Mouse (Mus musculus) hindbrain, embryonic 16.5 days (tissue): Measurements from ENCODE around the gene Olfr613. TPM values are rescaled to one million over a fixed set of nuclear protein-coding genes. Genes with fewer than 3 reads are reported as not detected.

Experiments used
- microRNA-seq: library from miRNA; unstranded; fragments of <30 nt; microRNA quantifications from one replicate; pipeline ENCODE4, GENCODE M21; 2017
- polyA plus RNA-seq: library from polyadenylated mRNA; unstranded; fragments of >200 nt; fragmentation: Nextera tagmentation; extraction: Ambion mirVana; gene quantifications from 2 replicates; pipeline ENCODE4 v1.2.1, GENCODE M21; 2015

The Olfr613 gene
- polyA plus RNA-seq, 1 experiment from 2014 or later: not detected

Small RNA genes lying within 50 kb of the gene (microRNA-seq; reads per million reads assigned to microRNA genes)
- gene Gm26506: not detected

Other genes with a start within 250 kb of the Olfr613 start
- gene Olfr596, start 242.4 kb upstream of the Olfr613 start, polyA plus RNA-seq: not detected in 2 replicates
- gene Olfr597, start 231.8 kb upstream of the Olfr613 start, polyA plus RNA-seq: not detected in 2 replicates
- gene Olfr598, start 224.5 kb upstream of the Olfr613 start, polyA plus RNA-seq: not detected in 2 replicates
- not detected in 2 replicates for gene Olfr599, start 212.2 kb upstream of the Olfr613 start, polyA plus RNA-seq
- not detected in 2 replicates for gene Olfr600, start 198.4 kb upstream of the Olfr613 start, polyA plus RNA-seq
- gene Olfr601, start 185.4 kb upstream of the Olfr613 start, polyA plus RNA-seq: not detected in 2 replicates
- gene Olfr603, start 161.9 kb upstream of the Olfr613 start, polyA plus RNA-seq: not detected in 2 replicates
- gene Usp17lc, start 133.0 kb upstream of the Olfr613 start, polyA plus RNA-seq: not detected in 2 replicates
- gene Olfr605, start 102.6 kb upstream of the Olfr613 start, polyA plus RNA-seq: not detected in 2 replicates
- not detected in 2 replicates for gene Olfr606, start 99.0 kb upstream of the Olfr613 start, polyA plus RNA-seq
- gene Olfr607, start 83.9 kb upstream of the Olfr613 start, polyA plus RNA-seq: not detected in 2 replicates
- gene Olfr608, start 78.2 kb upstream of the Olfr613 start, polyA plus RNA-seq: not detected in 2 replicates
- gene Olfr609, start 50.0 kb upstream of the Olfr613 start, polyA plus RNA-seq: not detected in 2 replicates
- not detected in 2 replicates for gene Olfr610, start 36.0 kb upstream of the Olfr613 start, polyA plus RNA-seq
- not detected in 2 replicates for gene Olfr611, start 27.2 kb upstream of the Olfr613 start, polyA plus RNA-seq
- gene Olfr612, start 5.4 kb upstream of the Olfr613 start, polyA plus RNA-seq: not detected in 2 replicates
- not detected in 2 replicates for gene Olfr615, start 8.0 kb downstream of the Olfr613 start, polyA plus RNA-seq
- not detected in 2 replicates for gene Olfr616, start 21.1 kb downstream of the Olfr613 start, polyA plus RNA-seq
- gene Olfr617, start 25.0 kb downstream of the Olfr613 start, polyA plus RNA-seq: not detected in 2 replicates
- 0.16 TPM in 1 of 2 replicates, not detected in the other for gene Olfr618, start 42.0 kb downstream of the Olfr613 start, polyA plus RNA-seq
- gene Olfr619, start 52.5 kb downstream of the Olfr613 start, polyA plus RNA-seq: not detected in 2 replicates
- gene Olfr620, start 64.5 kb downstream of the Olfr613 start, polyA plus RNA-seq: not detected in 2 replicates
- gene Olfr622, start 94.6 kb downstream of the Olfr613 start, polyA plus RNA-seq: not detected in 2 replicates
- gene Olfr623, start 115.6 kb downstream of the Olfr613 start, polyA plus RNA-seq: not detected in 2 replicates
- not detected in 2 replicates for gene Olfr624, start 123.1 kb downstream of the Olfr613 start, polyA plus RNA-seq
- gene Olfr625-ps1, start 134.6 kb downstream of the Olfr613 start, polyA plus RNA-seq: not detected in 2 replicates
- not detected in 2 replicates for gene Olfr243, start 166.6 kb downstream of the Olfr613 start, polyA plus RNA-seq
- gene Olfr628, start 182.3 kb downstream of the Olfr613 start, polyA plus RNA-seq: not detected in 2 replicates
- gene Olfr629, start 196.9 kb downstream of the Olfr613 start, polyA plus RNA-seq: not detected in 2 replicates
- not detected in 2 replicates for gene Olfr630, start 209.3 kb downstream of the Olfr613 start, polyA plus RNA-seq
- not detected in 2 replicates for gene Olfr69, start 223.5 kb downstream of the Olfr613 start, polyA plus RNA-seq
- gene Olfr68, start 231.6 kb downstream of the Olfr613 start, polyA plus RNA-seq: not detected in 2 replicates
- gene Olfr67, start 243.7 kb downstream of the Olfr613 start, polyA plus RNA-seq: not detected in 2 replicates